Mouse (Mus musculus) CH12.LX (cell line): ENCODE measurements at regions not wholly inside any gene's neighbourhood (a gene's known extent, or its start where the extent isn't known, plus 50 kb on each side); places are given as distances from the start of the nearest gene placed in this dataset.

Experiments used
- DNase-seq: peaks from one replicate; pipeline ENCODE4 v3.0.0-alpha.2; 2013; ENCODE audit errors: extremely low read depth
- H3K27ac ChIP-seq: 2 replicates; pipeline ENCODE4 v1.5.1; 2012; ENCODE audit warnings: low read depth, mild to moderate bottlenecking, control low read depth, moderate library complexity; ENCODE audit not compliant: insufficient read depth
- H3K27me3 ChIP-seq: replicated peaks from 2 replicates; pipeline ENCODE3; 2012; ENCODE audit warnings: inconsistent platforms
- H3K36me3 ChIP-seq, 2 experiments: replicated peaks in 1 of 2; 2 replicates each; pipeline versions ENCODE3 to v1.6.1; 2012; ENCODE audit warnings: inconsistent platforms in 1 of 2, low read length in 1 of 2, mild to moderate bottlenecking in 1 of 2, mixed read lengths in 1 of 2, moderate library complexity in 1 of 2; ENCODE audit not compliant: control insufficient read depth in 1 of 2, insufficient read depth in 1 of 2
- H3K4me1 ChIP-seq, 2 experiments: 2 replicates each; pipeline ENCODE4 v1.6.1; 2012; ENCODE audit warnings: inconsistent platforms in 1 of 2, moderate library complexity in 1 of 2; ENCODE audit not compliant: insufficient read depth in 2 of 2, control insufficient read depth in 1 of 2
- H3K4me2 ChIP-seq: 2 replicates; pipeline ENCODE4 v1.6.1; 2012; ENCODE audit warnings: low read depth, mild to moderate bottlenecking, control low read depth; ENCODE audit not compliant: poor library complexity, insufficient read depth, severe bottlenecking
- H3K4me3 ChIP-seq, 3 experiments: fragments of 150-350 bp in 1 of 3; sonication (generic) in 1 of 3; replicated peaks in 1 of 3; 2 replicates each; pipeline versions ENCODE3 to v1.5.1; 2011 to 2012; ENCODE audit warnings: low read depth in 2 of 3, low read length in 2 of 3, mild to moderate bottlenecking in 2 of 3, moderate library complexity in 2 of 3, control low read depth in 1 of 3, improper control_type of control experiment in 1 of 3, inconsistent platforms in 1 of 3, mixed read lengths in 1 of 3; ENCODE audit not compliant: poor library complexity in 1 of 3
- H3K79me2 ChIP-seq: replicated peaks from 2 replicates; pipeline ENCODE4 v1.6.1; 2012; ENCODE audit warnings: mild to moderate bottlenecking, moderate library complexity; ENCODE audit not compliant: control insufficient read depth, poor library complexity, insufficient read depth, severe bottlenecking; ENCODE audit errors: extremely low read depth
- H3K9ac ChIP-seq: 2 replicates; pipeline ENCODE4 v1.6.1; 2012; ENCODE audit warnings: low read depth, mild to moderate bottlenecking, control low read depth, moderate library complexity; ENCODE audit not compliant: insufficient read depth
- H3K9me3 ChIP-seq: replicated peaks from 2 replicates; pipeline ENCODE3; 2012; ENCODE audit warnings: low read length, inconsistent platforms, mixed read lengths
- CTCF ChIP-seq, 2 experiments: IDR thresholded peaks in 1 of 2; conservative IDR thresholded peaks in 1 of 2; 2 replicates each; pipeline ENCODE4 v1.5.1; 2011 to 2012; ENCODE audit warnings: low read depth in 2 of 2, low read length in 2 of 2, improper control_type of control experiment in 1 of 2, inconsistent platforms in 1 of 2, mild to moderate bottlenecking in 1 of 2, moderate library complexity in 1 of 2
- ETS1 ChIP-seq: conservative IDR thresholded peaks from 2 replicates; pipeline ENCODE4 v1.6.1; 2012; ENCODE audit warnings: low read depth, mild to moderate bottlenecking, inconsistent platforms, low read length, improper control_type of control experiment, moderate library complexity
- GABPA ChIP-seq: IDR thresholded peaks from 2 replicates; pipeline ENCODE4 v1.6.1; 2012; ENCODE audit warnings: low read depth, low read length, improper control_type of control experiment, inconsistent platforms; ENCODE audit not compliant: insufficient replicate concordance
- KAT2A ChIP-seq: IDR thresholded peaks from 2 replicates; pipeline ENCODE4 v1.6.1; 2012; ENCODE audit warnings: low read length, improper control_type of control experiment, inconsistent platforms; ENCODE audit not compliant: insufficient replicate concordance
- MAFK ChIP-seq: IDR thresholded peaks from 2 replicates; pipeline ENCODE4 v1.6.1; 2011; ENCODE audit warnings: low read length, improper control_type of control experiment; ENCODE audit not compliant: insufficient replicate concordance
- NELFE ChIP-seq: IDR thresholded peaks from 2 replicates; pipeline ENCODE4 v1.6.1; 2011; ENCODE audit warnings: low read depth, low read length, improper control_type of control experiment
- RAD21 ChIP-seq: IDR thresholded peaks from 2 replicates; pipeline ENCODE4 v1.6.1; 2011; ENCODE audit warnings: low read depth, mild to moderate bottlenecking, low read length, improper control_type of control experiment, moderate library complexity
- SMC3 ChIP-seq: IDR thresholded peaks from 2 replicates; pipeline ENCODE4 v1.6.1; 2011; ENCODE audit warnings: low read depth, low read length, improper control_type of control experiment
- TCF12 ChIP-seq: IDR thresholded peaks from 2 replicates; pipeline ENCODE4 v1.6.1; 2014; ENCODE audit warnings: low read depth, mild to moderate bottlenecking, inconsistent platforms, low read length, improper control_type of control experiment
- USF2 ChIP-seq: conservative IDR thresholded peaks from 2 replicates; pipeline ENCODE4 v1.6.1; 2011; ENCODE audit warnings: low read depth, low read length, improper control_type of control experiment
- ZC3H11A ChIP-seq: IDR thresholded peaks from 2 replicates; pipeline ENCODE4 v1.6.1; 2012; ENCODE audit warnings: low read depth, mild to moderate bottlenecking, inconsistent platforms, low read length, improper control_type of control experiment
- dilution Hi-C: fragments of 300-500 bp; cut with MboI; formaldehyde crosslinking; loops from 2 replicates; pipeline ENCODE4 v1.14.3; 2020; ENCODE audit warnings: low sequenced_read_pairs; ENCODE audit not compliant: extremely low pct_unique_long_range_greater_than_20kb, extremely low pct_ligation_motif_present
- in situ Hi-C: fragments of 300-500 bp; cut with MboI; formaldehyde crosslinking; loops from 3 replicates; pipeline ENCODE4 v1.14.3; 2019; ENCODE audit warnings: low sequenced_read_pairs, low pct_ligation_motif_present, low pct_unique_long_range_greater_than_20kb, mixed read lengths

DNA sequence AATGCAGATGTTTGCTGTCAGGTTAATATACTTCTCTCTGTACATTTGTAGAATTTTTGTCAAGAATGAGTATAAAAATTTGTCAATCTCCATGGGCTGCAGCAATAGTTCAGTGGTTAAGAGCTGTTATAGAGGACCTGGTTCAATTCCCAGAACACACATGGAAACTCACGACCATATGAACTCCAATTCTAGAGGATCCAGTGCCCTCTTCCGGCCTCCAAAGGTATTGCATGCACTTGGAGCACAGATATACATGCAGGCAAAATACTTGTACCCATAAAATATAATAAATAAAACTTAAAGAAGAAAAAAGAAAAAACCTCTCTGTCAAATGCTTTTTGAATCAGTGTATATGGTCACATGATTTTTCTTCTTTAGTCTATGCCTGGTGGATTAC is 143.5 kb downstream of the Insig2 start:
- Histone ChIP-seq H3K4me2 (no peak overlapping the region), H3K4me1 (no peaks in the 10 kb centered on the region), H3K79me2 (no peaks in the 10 kb centered on the region), H3K36me3 (no peaks in the 10 kb centered on the region), H3K27ac (no peak overlapping the region), H3K27me3 (no peaks in the 10 kb centered on the region), H3K9me3 (peaks cover 2% of the 10 kb centered on the region), H3K4me3 (no peak overlapping the region), H3K9ac (no peak overlapping the region)
- in situ Hi-C loops (no loop called here), dilution Hi-C loops (no loop called here)
- DNase-seq, result peak; percentile 23
- TF ChIP-seq GABPA, result no peak
- TF ChIP-seq SMC3, result peak; percentile 6; the same call in 1 of the 2 replicates
- peak in 1 of 2 experiments; percentile 45; a peak in 2 of 4 replicates for TF ChIP-seq CTCF (conservative IDR thresholded peaks at IDR 0.05 in 1 of 2, IDR thresholded peaks at IDR 0.05 in 1 of 2; ENCODE audit: low read depth in 2 of 2, low read length in 2 of 2)
- TF ChIP-seq RAD21, result peak; percentile 46

GRCm38 (mm10) chr1:121194800-121195199 is 137.6 kb downstream of the Insig2 start:
- H3K4me2 ChIP-seq, result no peak overlapping the region
- no peaks in the 10 kb centered on the region for H3K36me3 ChIP-seq
- H3K27ac ChIP-seq, result no peak overlapping the region
- in situ Hi-C loops, result no loop called here
- H3K9me3 ChIP-seq, result peaks cover 2% of the 10 kb centered on the region
- no peaks in the 10 kb centered on the region for H3K4me1 ChIP-seq
- no peaks in the 10 kb centered on the region for H3K27me3 ChIP-seq
- H3K79me2 ChIP-seq, result no peaks in the 10 kb centered on the region
- no peak overlapping the region for H3K4me3 ChIP-seq
- no peak for TF ChIP-seq MAFK
- no peak for TF ChIP-seq TCF12
- no peak for TF ChIP-seq KAT2A
- TF ChIP-seq NELFE, result no peak
- no peak for TF ChIP-seq ZC3H11A
- no peak for TF ChIP-seq ETS1
- TF ChIP-seq, all 38 proteins: peak for 0
- H3K9ac ChIP-seq, result no peak overlapping the region
- dilution Hi-C loops, result no loop called here
- DNase-seq, result no peak

DNA sequence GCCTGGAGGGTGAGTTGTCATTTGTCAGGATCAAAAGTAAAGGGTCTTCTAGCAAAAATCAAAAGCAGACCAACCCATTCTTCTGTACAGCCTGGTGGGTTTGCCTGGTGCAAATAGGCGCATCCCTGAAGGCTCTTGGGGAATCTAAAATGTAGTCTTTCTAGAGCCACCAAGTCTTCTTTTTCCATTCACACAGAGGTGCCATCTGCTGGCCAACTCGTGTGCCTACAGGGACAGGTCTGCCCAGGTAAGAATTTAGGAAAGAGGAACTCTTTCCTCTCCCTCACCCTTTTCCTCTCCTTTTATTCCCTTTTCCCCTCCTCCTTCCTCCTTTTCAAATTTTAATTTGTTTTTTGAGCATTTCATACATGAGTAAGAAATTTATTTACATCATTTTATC is 116.5 kb downstream of the Insig2 start:
- in situ Hi-C loops (no loop called here), dilution Hi-C loops (no loop called here)
- H3K9me3 ChIP-seq, result no peaks in the 10 kb centered on the region
- peak; percentile 38 for TF ChIP-seq RAD21
- TF ChIP-seq SMC3, result peak; percentile 67; the same call in 1 of the 2 replicates
- TF ChIP-seq CTCF (conservative IDR thresholded peaks at IDR 0.05 in 1 of 2, IDR thresholded peaks at IDR 0.05 in 1 of 2; ENCODE audit: low read depth in 2 of 2, low read length in 2 of 2), result peak; percentile 53 to 73
- TF ChIP-seq USF2, result no peak
- H3K27ac ChIP-seq, result no peak overlapping the region
- no peaks in the 10 kb centered on the region for H3K36me3 ChIP-seq
- H3K79me2 ChIP-seq, result no peaks in the 10 kb centered on the region
- H3K9ac ChIP-seq, result no peak overlapping the region
- H3K4me2 ChIP-seq, result no peak overlapping the region
- H3K4me3 ChIP-seq, result no peak overlapping the region
- DNase-seq, result peak; percentile 45
- H3K4me1 ChIP-seq, result 0 out of 4 replicates have a peak, but pooled peaks cover 0 to 4% of the 10 kb centered on the region in 2 experiments
- H3K27me3 ChIP-seq, result no peaks in the 10 kb centered on the region
